Mouse (Mus musculus): ENCODE data around the gene Csn1s2b.

- TF ChIP-seq CTCF (IDR thresholded peaks at IDR 0.05; ENCODE audit: low read depth) (no peak), EP300 (IDR thresholded peaks at IDR 0.05; ENCODE audit: low read depth) (no peak)
Observed at GRCm38 (mm10) chr5:87807782-87808181, at the start of gene Csn1s2b.
